Mouse (Mus musculus) heart, embryonic 11.5 days (tissue): ENCODE data around the gene Fa2h. TPM values are rescaled to one million over a fixed set of nuclear protein-coding genes. Genes with fewer than 3 reads are reported as not detected.

Experiments used
- ATAC-seq: fragments of 200-750 bp; cut with Nextera tagmentation; replicated peaks from 2 replicates; pipeline ENCODE4 v1.8.0; 2017; ENCODE audit warnings: moderate library complexity; ENCODE audit not compliant: insufficient number of reproducible peaks, low FRiP score, low TSS enrichment
- H3K27ac ChIP-seq: fragments of 300-500 bp; sonication (generic); 2 replicates; pipeline ENCODE4 v1.5.1; 2014; ENCODE audit warnings: mild to moderate bottlenecking, low read depth, low read length
- H3K27me3 ChIP-seq: fragments of 300-500 bp; sonication (generic); 2 replicates; pipeline ENCODE4 v1.6.1; 2014; ENCODE audit warnings: mild to moderate bottlenecking, low read length, mixed read lengths; ENCODE audit not compliant: control insufficient read depth, insufficient read depth
- H3K36me3 ChIP-seq: fragments of 300-500 bp; sonication (generic); 2 replicates; pipeline ENCODE4 v1.6.1; 2014; ENCODE audit warnings: mild to moderate bottlenecking, low read length, moderate library complexity, mixed read lengths; ENCODE audit not compliant: control insufficient read depth, insufficient read depth
- H3K4me1 ChIP-seq: fragments of 300-500 bp; sonication (generic); 2 replicates; pipeline ENCODE4 v1.6.1; 2014; ENCODE audit warnings: low read length; ENCODE audit not compliant: control insufficient read depth, insufficient read depth
- H3K4me2 ChIP-seq: fragments of 300-500 bp; sonication (generic); 2 replicates; pipeline ENCODE4 v1.6.1; 2014; ENCODE audit warnings: mild to moderate bottlenecking, moderate library complexity
- H3K4me3 ChIP-seq: fragments of 300-500 bp; sonication (generic); 2 replicates; pipeline ENCODE4 v1.5.1; 2014; ENCODE audit warnings: low read depth, low read length
- H3K9ac ChIP-seq: fragments of 300-500 bp; sonication (generic); 2 replicates; pipeline ENCODE4 v1.6.1; 2014; ENCODE audit warnings: mild to moderate bottlenecking, low read depth, low read length, moderate library complexity
- H3K9me3 ChIP-seq: fragments of 300-500 bp; sonication (generic); replicated peaks from 2 replicates; pipeline ENCODE4 v1.6.1; 2016; ENCODE audit warnings: low read length; ENCODE audit not compliant: control insufficient read depth
- WGBS: fragments of 180-500 bp; shearing (Covaris S2); extraction: QIAGEN DNeasy Blood & Tissue Kit; methylation state at CpG from one replicate; pipeline ENCODE4 v1.1.7; 2014; ENCODE audit not compliant: insufficient replicate concordance; 5-methylcytosine and 5-hydroxymethylcytosine counted together
- polyA plus RNA-seq: library from polyadenylated mRNA; unstranded; fragments of >200 nt; fragmentation: Nextera tagmentation; extraction: Ambion mirVana; gene quantifications from 2 replicates; pipeline ENCODE4 v1.2.1, GENCODE M21; 2014

Fa2h gene
- polyA plus RNA-seq, 1 experiment from 2014 or later, result 0.07 TPM

- WGBS, result 77% methylated on average over 10 of the region's 10 CpGs
- H3K27ac ChIP-seq, result no peak overlapping the region
- H3K36me3 ChIP-seq, result no peaks in the 10 kb centered on the region
- no peak for ATAC-seq
- H3K9me3 ChIP-seq, result no peaks in the 10 kb centered on the region
- H3K9ac ChIP-seq, result no peak overlapping the region
- H3K4me2 ChIP-seq, result no peak overlapping the region
- no peaks in the 10 kb centered on the region for H3K4me1 ChIP-seq
- H3K4me3 ChIP-seq, result no peak overlapping the region
- H3K27me3 ChIP-seq, result peaks cover 4% of the 10 kb centered on the region; the same call in 1 of the 2 replicates
Observed at GRCm38 (mm10) chr8:111417222-111417621, 23.6 kb upstream of the Fa2h start.

- Histone ChIP-seq H3K27ac (no peak overlapping the region), H3K9me3 (no peaks in the 10 kb centered on the region), H3K36me3 (no peaks in the 10 kb centered on the region), H3K4me3 (no peak overlapping the region), H3K9ac (no peak overlapping the region), H3K27me3 (no peaks in the 10 kb centered on the region), H3K4me2 (no peak overlapping the region), H3K4me1 (no peaks in the 10 kb centered on the region)
- ATAC-seq, result no peak
- 36% methylated on average over 4 of the region's 4 CpGs for WGBS
Observed at GRCm38 (mm10) chr8:111403391-111403790, 9.8 kb upstream of the Fa2h start.

GRCm38 (mm10) chr8:111391268-111391667 lies 2.4 kb downstream of the Fa2h start:
- peaks cover 58% of the 10 kb centered on the region for H3K27me3 ChIP-seq
- H3K36me3 ChIP-seq, result no peaks in the 10 kb centered on the region
- 0 out of 2 replicates have a peak, but pooled peaks cover 4% of the 10 kb centered on the region for H3K4me1 ChIP-seq
- H3K4me2 ChIP-seq, result no peak overlapping the region
- 22% methylated on average over 3 of the region's 3 CpGs for WGBS
- H3K4me3 ChIP-seq, result no peak overlapping the region
- no peaks in the 10 kb centered on the region for H3K9me3 ChIP-seq
- ATAC-seq, result no peak
- H3K27ac ChIP-seq, result no peak overlapping the region
- no peak overlapping the region for H3K9ac ChIP-seq

GRCm38 (mm10) chr8:111390837-111391236 lies 2.8 kb downstream of the Fa2h start:
- H3K9me3 ChIP-seq, result no peaks in the 10 kb centered on the region
- WGBS, result 79% methylated on average over 2 of the region's 2 CpGs

GRCm38 (mm10) chr8:111389581-111389980 lies 4.0 kb downstream of the Fa2h start:
- H3K4me3 ChIP-seq, result no peak overlapping the region
- H3K9me3 ChIP-seq, result no peaks in the 10 kb centered on the region
- 0 out of 2 replicates have a peak, but pooled peaks cover 4% of the 10 kb centered on the region for H3K4me1 ChIP-seq
- 59% methylated on average over 4 of the region's 4 CpGs for WGBS
- H3K9ac ChIP-seq, result no peak overlapping the region
- no peak for ATAC-seq
- H3K4me2 ChIP-seq, result no peak overlapping the region
- H3K36me3 ChIP-seq, result no peaks in the 10 kb centered on the region
- H3K27ac ChIP-seq, result no peak overlapping the region
- H3K27me3 ChIP-seq, result peaks cover 47% of the 10 kb centered on the region

More at GRCm38 (mm10) chr8:111390837-111391236, 2.8 kb downstream of the Fa2h start:
- no peak overlapping the region for H3K9ac ChIP-seq
- H3K4me3 ChIP-seq, result no peak overlapping the region
- ATAC-seq, result no peak
- H3K27ac ChIP-seq, result no peak overlapping the region
- peaks cover 55% of the 10 kb centered on the region for H3K27me3 ChIP-seq
- 0 out of 2 replicates have a peak, but pooled peaks cover 4% of the 10 kb centered on the region for H3K4me1 ChIP-seq
- H3K36me3 ChIP-seq, result no peaks in the 10 kb centered on the region
- H3K4me2 ChIP-seq, result no peak overlapping the region

- Histone ChIP-seq H3K36me3 (no peaks in the 10 kb centered on the region), H3K27ac (no peak overlapping the region), H3K27me3 (peaks cover 18% of the 10 kb centered on the region), H3K9me3 (no peaks in the 10 kb centered on the region), H3K4me1 (no peaks in the 10 kb centered on the region), H3K4me3 (no peak overlapping the region), H3K4me2 (no peak overlapping the region), H3K9ac (no peak overlapping the region)
- ATAC-seq, result no peak
- 52% methylated on average over 9 of the region's 9 CpGs for WGBS
Observed at GRCm38 (mm10) chr8:111385915-111386314, 7.7 kb downstream of the Fa2h start.

- no peaks in the 10 kb centered on the region for H3K4me1 ChIP-seq
- H3K27ac ChIP-seq, result no peak overlapping the region
- ATAC-seq, result no peak
- H3K4me3 ChIP-seq, result no peak overlapping the region
- peaks cover 7% of the 10 kb centered on the region for H3K27me3 ChIP-seq
- no peaks in the 10 kb centered on the region for H3K9me3 ChIP-seq
- WGBS, result 50% methylated on average over 2 of the region's 2 CpGs
- no peak overlapping the region for H3K4me2 ChIP-seq
- H3K36me3 ChIP-seq, result no peaks in the 10 kb centered on the region
- H3K9ac ChIP-seq, result no peak overlapping the region
Observed at GRCm38 (mm10) chr8:111384628-111385027, 9.0 kb downstream of the Fa2h start.

GRCm38 (mm10) chr8:111375192-111375591 lies 18.4 kb downstream of the Fa2h start:
- ATAC-seq, result no peak
- no peak overlapping the region for H3K9ac ChIP-seq
- H3K9me3 ChIP-seq, result no peaks in the 10 kb centered on the region
- no peaks in the 10 kb centered on the region for H3K27me3 ChIP-seq
- H3K36me3 ChIP-seq, result no peaks in the 10 kb centered on the region
- no peak overlapping the region for H3K27ac ChIP-seq
- WGBS, result 61% methylated on average over 6 of the region's 6 CpGs
- no peak overlapping the region for H3K4me3 ChIP-seq
- H3K4me2 ChIP-seq, result no peak overlapping the region
- H3K4me1 ChIP-seq, result no peaks in the 10 kb centered on the region

GRCm38 (mm10) chr8:111369711-111370110 lies 23.9 kb downstream of the Fa2h start:
- Histone ChIP-seq H3K9me3 (no peaks in the 10 kb centered on the region), H3K27me3 (peaks cover 2% of the 10 kb centered on the region; the same call in 1 of the 2 replicates), H3K9ac (no peak overlapping the region), H3K36me3 (no peaks in the 10 kb centered on the region), H3K4me2 (no peak overlapping the region), H3K4me3 (no peak overlapping the region), H3K27ac (no peak overlapping the region), H3K4me1 (0 out of 2 replicates have a peak, but pooled peaks cover 2% of the 10 kb centered on the region)
- WGBS, result 72% methylated on average over 9 of the region's 9 CpGs
- ATAC-seq, result no peak
